Mouse (Mus musculus): ENCODE measurements at regions not wholly inside any gene's neighbourhood (a gene's known extent, or its start where the extent isn't known, plus 50 kb on each side); places are given as distances from the start of the nearest gene placed in this dataset.

- intact Hi-C loops (cut with DNase I), result no loop called here
- no peak for DNase-seq
Observed at GRCm38 (mm10) chr16:24154816-24155357, 166.2 kb upstream of the Bcl6 start.

- intact Hi-C loops (cut with DNase I), result no loop called here
- no peak for DNase-seq
Observed at GRCm38 (mm10) chr16:24153943-24154342, 165.3 kb upstream of the Bcl6 start.

GRCm38 (mm10) chr16:24151831-24152247, 163.2 kb upstream of the Bcl6 start:
- DNase-seq, result no peak
- intact Hi-C loops (cut with DNase I), result no loop called here

- intact Hi-C loops (cut with DNase I), result no loop called here
- no peak for DNase-seq
Observed at GRCm38 (mm10) chr16:24151178-24151725, 162.6 kb upstream of the Bcl6 start.

GRCm38 (mm10) chr16:24150512-24150911, 161.9 kb upstream of the Bcl6 start:
- no peak for DNase-seq
- intact Hi-C loops (cut with DNase I), result no loop called here

- no peak for DNase-seq
Observed at GRCm38 (mm10) chr16:24149441-24149840, 160.8 kb upstream of the Bcl6 start.

GRCm38 (mm10) chr16:24143894-24144293, 155.2 kb upstream of the Bcl6 start:
- intact Hi-C loops (cut with DNase I), result no loop called here
- DNase-seq, result no peak

More at GRCm38 (mm10) chr16:24149441-24149840, 160.8 kb upstream of the Bcl6 start:
- intact Hi-C loops (cut with DNase I), result no loop called here

GRCm38 (mm10) chr16:24142915-24143541, 154.4 kb upstream of the Bcl6 start:
- DNase-seq, result no peak
- intact Hi-C loops (cut with DNase I), result no loop called here

GRCm38 (mm10) chr16:24139109-24139508, 150.5 kb upstream of the Bcl6 start:
- DNase-seq, result no peak
- intact Hi-C loops (cut with DNase I), result no loop called here

- no peak for DNase-seq
- intact Hi-C loops (cut with DNase I), result no loop called here
Observed at GRCm38 (mm10) chr16:24137266-24138033, 148.8 kb upstream of the Bcl6 start.

GRCm38 (mm10) chr16:24136483-24137148, 148.0 kb upstream of the Bcl6 start:
- intact Hi-C loops (cut with DNase I), result no loop called here

GRCm38 (mm10) chr16:24135841-24136240, 147.2 kb upstream of the Bcl6 start:
- DNase-seq, result no peak
- intact Hi-C loops (cut with DNase I), result no loop called here

More at GRCm38 (mm10) chr16:24136483-24137148, 148.0 kb upstream of the Bcl6 start:
- no peak for DNase-seq

GRCm38 (mm10) chr16:24135351-24135750, 146.7 kb upstream of the Bcl6 start:
- DNase-seq, result no peak
- intact Hi-C loops (cut with DNase I), result no loop called here

- DNase-seq, result no peak
- intact Hi-C loops (cut with DNase I), result no loop called here
Observed at GRCm38 (mm10) chr16:24134486-24135050, 145.9 kb upstream of the Bcl6 start.

- intact Hi-C loops (cut with DNase I), result no loop called here
- no peak for DNase-seq
Observed at GRCm38 (mm10) chr16:24130646-24131045, 142.0 kb upstream of the Bcl6 start.

- intact Hi-C loops (cut with DNase I), result no loop called here
- no peak for DNase-seq
Observed at GRCm38 (mm10) chr16:24129701-24130100, 141.0 kb upstream of the Bcl6 start.

- intact Hi-C loops (cut with DNase I), result no loop called here
- peak in 1 of 2 experiments; percentile 16 for DNase-seq
Observed at GRCm38 (mm10) chr16:24128566-24128965, 139.9 kb upstream of the Bcl6 start.

- DNase-seq, result no peak
- intact Hi-C loops (cut with DNase I), result no loop called here
Observed at GRCm38 (mm10) chr16:24124766-24125165, 136.1 kb upstream of the Bcl6 start.

GRCm38 (mm10) chr16:24124083-24124482, 135.4 kb upstream of the Bcl6 start:
- intact Hi-C loops (cut with DNase I), result no loop called here
- no peak for DNase-seq

GRCm38 (mm10) chr16:24121633-24122032, 133.0 kb upstream of the Bcl6 start:
- intact Hi-C loops (cut with DNase I), result no loop called here
- no peak for DNase-seq

GRCm38 (mm10) chr16:24120836-24121235, 132.2 kb upstream of the Bcl6 start:
- DNase-seq, result no peak
- intact Hi-C loops (cut with DNase I), result no loop called here
